Mouse (Mus musculus) E14TG2a.4 (cell line): ENCODE results near the gene Mybph.

Experiments
- CTCF ChIP-seq: conservative IDR thresholded peaks from 2 replicates; pipeline ENCODE4 v1.5.1; 2014; ENCODE audit warnings: low read length
- NANOG ChIP-seq: IDR thresholded peaks from 2 replicates; pipeline ENCODE4 v1.6.1; 2014; ENCODE audit warnings: borderline replicate concordance, low read length, mixed read lengths

DNA sequence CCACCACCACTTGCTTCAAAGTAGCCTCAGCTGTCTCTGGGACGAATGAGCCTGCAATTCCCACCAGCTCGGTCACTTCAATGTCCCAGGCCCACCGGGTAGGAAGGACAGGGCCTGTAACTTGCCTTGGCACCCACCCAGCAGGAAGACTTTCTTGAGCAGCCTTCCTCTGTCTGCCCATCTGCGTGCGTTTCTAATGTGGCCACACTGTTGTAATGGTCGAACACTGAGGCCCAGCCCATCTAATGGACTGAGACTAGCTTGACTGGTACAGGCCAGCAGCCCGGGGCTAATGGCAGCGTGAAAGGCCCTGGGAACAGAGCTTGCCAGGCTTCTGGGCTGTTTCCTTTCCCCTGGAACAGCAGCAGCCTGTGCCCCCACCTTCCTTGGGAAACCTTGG, 39.1 kb downstream of the Mybph start:
- TF ChIP-seq CTCF (no peak), NANOG (no peak)
